Mouse (Mus musculus): ENCODE results near the gene Mybpc3. TPM values are rescaled to one million over a fixed set of nuclear protein-coding genes. Genes with fewer than 3 reads are reported as not detected.
A peak's percentile ranks its signal among the peaks of the same experiment; 100 is the strongest.

Mybpc3 gene
- polyA plus RNA-seq, 1 experiment = 0.05 TPM

DNA sequence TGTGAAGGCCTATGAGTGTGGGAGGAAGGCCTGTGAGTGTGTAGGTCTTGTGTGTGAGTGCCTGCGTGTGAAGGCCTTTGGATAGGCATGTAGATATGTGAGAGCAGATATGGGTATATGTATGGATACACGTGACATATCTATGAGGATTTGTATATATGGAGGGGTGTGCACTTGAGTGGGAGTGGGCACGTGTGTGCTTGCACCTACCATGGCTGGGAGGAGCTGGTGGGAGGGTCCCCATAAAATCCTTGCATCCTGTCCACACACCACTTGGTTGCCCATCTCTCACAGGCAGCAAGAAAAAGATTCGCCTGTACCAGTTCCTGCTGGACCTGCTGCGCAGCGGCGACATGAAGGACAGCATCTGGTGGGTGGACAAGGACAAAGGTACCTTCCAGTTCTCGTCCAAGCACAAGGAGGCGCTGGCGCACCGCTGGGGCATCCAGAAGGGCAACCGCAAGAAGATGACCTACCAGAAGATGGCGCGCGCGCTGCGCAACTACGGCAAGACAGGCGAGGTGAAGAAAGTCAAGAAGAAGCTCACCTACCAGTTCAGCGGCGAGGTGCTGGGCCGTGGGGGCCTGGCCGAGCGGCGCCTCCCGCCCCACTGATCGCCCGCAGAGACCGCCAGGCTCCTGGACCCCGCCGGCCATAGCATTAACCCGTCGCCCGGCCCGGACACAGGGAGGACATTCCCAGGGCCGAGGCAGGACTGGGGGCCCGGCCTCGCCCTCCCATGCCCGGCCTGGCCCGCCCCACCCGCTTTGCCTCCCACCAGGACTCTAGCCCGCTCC is 3.0 kb upstream of the Mybpc3 start:
- H3K4me3 ChIP-seq (ENCODE audit: low read depth, low read length) = peak overlapping the region; percentile 58
- WGBS = 26% methylated on average over 42 of the region's 42 CpGs
- no peaks in the 10 kb centered on the region for H3K36me3 ChIP-seq (ENCODE audit: control insufficient read depth, insufficient read depth, low read length)
- TF ChIP-seq CTCF (IDR thresholded peaks at IDR 0.05; ENCODE audit: extremely low read depth, insufficient read length, insufficient replicate concordance, low read depth, low read length) (peak; percentile 99), POLR2A (IDR thresholded peaks at IDR 0.05; ENCODE audit: low read depth, low read length) (0 out of 2 replicates have a peak, but pooled peaks have one; percentile 22)
- no peaks in the 10 kb centered on the region for H3K4me1 ChIP-seq (ENCODE audit: control insufficient read depth, insufficient read depth, insufficient read length, low read length)
- H3K27ac ChIP-seq (ENCODE audit: insufficient read depth, low read depth, low read length) = no peak overlapping the region
- no peaks in the 10 kb centered on the region for H3K27me3 ChIP-seq (ENCODE audit: control insufficient read depth, insufficient read depth, low read length)

DNA sequence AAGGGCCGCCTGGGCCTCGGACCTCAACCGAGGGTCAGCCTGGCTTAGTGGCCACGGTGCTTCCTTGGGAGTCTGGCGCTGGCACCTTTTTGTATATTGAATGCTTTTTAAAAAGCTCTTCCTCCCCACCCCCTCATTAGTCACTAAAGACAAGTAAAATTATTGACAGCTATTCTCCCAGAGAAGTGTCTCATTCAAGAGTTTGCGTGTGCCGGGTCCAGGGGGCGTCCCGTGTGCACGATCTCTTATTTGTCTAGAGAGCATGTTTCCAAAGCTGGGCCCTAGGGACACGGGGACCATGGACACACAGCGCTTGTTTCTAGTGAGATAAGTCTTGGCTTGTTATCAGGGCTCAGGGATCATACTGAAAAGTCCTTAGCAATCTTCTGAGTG is 2.4 kb upstream of the Mybpc3 start:
- H3K27me3 ChIP-seq (ENCODE audit: control insufficient read depth, insufficient read depth, low read length) = no peaks in the 10 kb centered on the region
- no peak for TF ChIP-seq CTCF (IDR thresholded peaks at IDR 0.05; ENCODE audit: extremely low read depth, insufficient read length, insufficient replicate concordance, low read depth, low read length)
- TF ChIP-seq POLR2A (IDR thresholded peaks at IDR 0.05; ENCODE audit: low read depth, low read length) = no peak
- no peaks in the 10 kb centered on the region for H3K4me1 ChIP-seq (ENCODE audit: control insufficient read depth, insufficient read depth, insufficient read length, low read length)
- 33% methylated on average over 12 of the region's 12 CpGs for WGBS
- H3K27ac ChIP-seq (ENCODE audit: insufficient read depth, low read depth, low read length) = no peak overlapping the region
- peak overlapping the region; percentile 58 for H3K4me3 ChIP-seq (ENCODE audit: low read depth, low read length)
- H3K36me3 ChIP-seq (ENCODE audit: control insufficient read depth, insufficient read depth, low read length) = no peaks in the 10 kb centered on the region

DNA sequence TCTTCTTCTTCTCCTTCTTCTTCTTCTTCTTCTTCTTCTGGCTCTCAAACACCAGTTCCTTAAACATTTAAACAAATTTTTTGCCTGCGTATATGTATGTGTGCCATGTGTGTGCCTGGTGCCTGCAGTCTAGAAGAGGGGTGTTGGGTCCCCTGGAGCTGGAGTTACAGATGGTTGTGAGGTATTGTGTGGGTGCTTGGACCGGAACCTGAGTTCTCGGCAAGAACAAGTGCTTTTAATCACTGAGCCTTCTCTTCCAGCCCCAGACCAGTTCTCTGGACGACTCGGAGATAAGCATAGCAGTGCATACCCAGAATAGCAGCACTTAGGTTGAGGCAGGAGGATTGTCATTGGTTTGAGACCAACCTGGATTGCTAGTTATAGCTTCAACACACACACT is 1.1 kb upstream of the Mybpc3 start:
- Histone ChIP-seq H3K36me3 (ENCODE audit: control insufficient read depth, insufficient read depth, low read length) (no peaks in the 10 kb centered on the region), H3K27me3 (ENCODE audit: control insufficient read depth, insufficient read depth, low read length) (no peaks in the 10 kb centered on the region), H3K4me3 (ENCODE audit: low read depth, low read length) (no peak overlapping the region), H3K27ac (ENCODE audit: insufficient read depth, low read depth, low read length) (no peak overlapping the region), H3K4me1 (ENCODE audit: control insufficient read depth, insufficient read depth, insufficient read length, low read length) (no peaks in the 10 kb centered on the region)
- 77% methylated on average over 5 of the region's 5 CpGs for WGBS
- TF ChIP-seq CTCF (IDR thresholded peaks at IDR 0.05; ENCODE audit: extremely low read depth, insufficient read length, insufficient replicate concordance, low read depth, low read length) (no peak), POLR2A (IDR thresholded peaks at IDR 0.05; ENCODE audit: low read depth, low read length) (no peak)

DNA sequence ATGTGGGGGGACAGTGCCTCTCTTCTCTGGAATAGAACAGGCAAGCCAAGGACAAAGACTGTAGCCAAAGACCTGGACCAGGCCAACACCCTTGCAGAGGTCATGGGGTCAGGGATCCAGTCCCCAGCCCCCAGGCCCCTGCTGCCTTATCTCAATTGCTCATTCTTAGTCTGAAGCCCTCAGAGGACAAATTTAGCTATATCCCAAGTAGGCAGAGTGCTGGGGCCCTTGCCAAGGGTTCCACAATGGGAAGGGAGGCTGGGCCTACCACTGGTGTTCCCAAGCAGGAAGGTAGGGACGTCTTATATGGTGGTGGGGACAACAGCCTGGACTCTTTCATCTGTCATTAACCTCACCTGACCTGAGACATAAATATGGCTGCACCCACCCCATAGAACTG is 703 bp downstream of the Mybpc3 start:
- Histone ChIP-seq H3K36me3 (ENCODE audit: control insufficient read depth, insufficient read depth, low read length) (no peaks in the 10 kb centered on the region), H3K27ac (ENCODE audit: insufficient read depth, low read depth, low read length) (no peak overlapping the region), H3K4me3 (ENCODE audit: low read depth, low read length) (no peak overlapping the region), H3K4me1 (ENCODE audit: control insufficient read depth, insufficient read depth, insufficient read length, low read length) (no peaks in the 10 kb centered on the region), H3K27me3 (ENCODE audit: control insufficient read depth, insufficient read depth, low read length) (no peaks in the 10 kb centered on the region)
- WGBS = 58% methylated on average over 1 of the region's 1 CpGs
- no peak for TF ChIP-seq POLR2A (IDR thresholded peaks at IDR 0.05; ENCODE audit: low read depth, low read length)
- no peak for TF ChIP-seq CTCF (IDR thresholded peaks at IDR 0.05; ENCODE audit: extremely low read depth, insufficient read length, insufficient replicate concordance, low read depth, low read length)

DNA sequence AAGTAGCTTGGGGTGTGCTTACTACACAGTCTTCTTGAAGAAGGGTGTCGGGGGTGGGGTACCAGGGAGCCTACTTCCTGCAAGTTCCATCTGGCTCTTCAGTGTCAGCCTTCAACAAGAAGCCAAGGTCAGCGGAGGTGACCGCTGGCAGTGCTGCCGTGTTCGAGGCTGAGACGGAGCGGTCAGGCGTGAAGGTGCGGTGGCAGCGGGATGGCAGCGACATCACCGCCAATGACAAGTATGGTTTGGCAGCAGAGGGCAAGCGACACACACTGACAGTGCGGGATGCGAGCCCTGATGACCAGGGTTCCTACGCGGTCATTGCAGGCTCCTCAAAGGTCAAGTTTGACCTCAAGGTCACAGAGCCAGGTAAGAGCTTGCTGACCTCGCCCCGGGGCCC is 1.1 kb downstream of the Mybpc3 start:
- TF ChIP-seq POLR2A (IDR thresholded peaks at IDR 0.05; ENCODE audit: low read depth, low read length) (no peak), CTCF (IDR thresholded peaks at IDR 0.05; ENCODE audit: extremely low read depth, insufficient read length, insufficient replicate concordance, low read depth, low read length) (no peak)
- WGBS = 90% methylated on average over 19 of the region's 19 CpGs

DNA sequence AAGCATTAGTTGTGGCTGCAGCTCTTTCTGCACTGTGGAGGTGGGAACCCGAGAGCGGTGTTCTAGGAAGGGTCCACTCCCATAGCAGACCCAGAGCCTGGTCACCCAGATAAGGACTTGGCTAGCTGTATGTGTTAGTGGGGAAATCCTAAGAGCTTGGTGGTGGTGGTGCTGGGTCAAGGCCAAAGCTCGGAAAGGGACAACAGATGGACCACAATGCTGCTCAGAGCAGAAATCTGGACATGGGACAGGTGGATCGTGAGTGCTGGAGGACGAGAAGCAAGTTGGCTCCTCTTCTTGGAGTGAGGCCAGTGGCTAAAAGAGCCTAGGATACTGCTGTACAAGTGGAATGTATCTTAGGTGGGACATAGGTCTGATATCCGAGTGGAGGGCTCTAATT is 1.6 kb downstream of the Mybpc3 start:
- TF ChIP-seq POLR2A (IDR thresholded peaks at IDR 0.05; ENCODE audit: low read depth, low read length) = no peak
- no peak for TF ChIP-seq CTCF (IDR thresholded peaks at IDR 0.05; ENCODE audit: extremely low read depth, insufficient read length, insufficient replicate concordance, low read depth, low read length)
- 74% methylated on average over 6 of the region's 6 CpGs for WGBS
- no peaks in the 10 kb centered on the region for H3K36me3 ChIP-seq (ENCODE audit: control insufficient read depth, insufficient read depth, low read length)
- H3K4me1 ChIP-seq (ENCODE audit: control insufficient read depth, insufficient read depth, insufficient read length, low read length) = no peaks in the 10 kb centered on the region
- no peaks in the 10 kb centered on the region for H3K27me3 ChIP-seq (ENCODE audit: control insufficient read depth, insufficient read depth, low read length)
- no peak overlapping the region for H3K27ac ChIP-seq (ENCODE audit: insufficient read depth, low read depth, low read length)
- no peak overlapping the region for H3K4me3 ChIP-seq (ENCODE audit: low read depth, low read length)

More for the DNA sequence above, 1.1 kb downstream of the Mybpc3 start:
- Histone ChIP-seq H3K27ac (ENCODE audit: insufficient read depth, low read depth, low read length) (no peak overlapping the region), H3K27me3 (ENCODE audit: control insufficient read depth, insufficient read depth, low read length) (no peaks in the 10 kb centered on the region), H3K36me3 (ENCODE audit: control insufficient read depth, insufficient read depth, low read length) (no peaks in the 10 kb centered on the region), H3K4me3 (ENCODE audit: low read depth, low read length) (no peak overlapping the region), H3K4me1 (ENCODE audit: control insufficient read depth, insufficient read depth, insufficient read length, low read length) (no peaks in the 10 kb centered on the region)

DNA sequence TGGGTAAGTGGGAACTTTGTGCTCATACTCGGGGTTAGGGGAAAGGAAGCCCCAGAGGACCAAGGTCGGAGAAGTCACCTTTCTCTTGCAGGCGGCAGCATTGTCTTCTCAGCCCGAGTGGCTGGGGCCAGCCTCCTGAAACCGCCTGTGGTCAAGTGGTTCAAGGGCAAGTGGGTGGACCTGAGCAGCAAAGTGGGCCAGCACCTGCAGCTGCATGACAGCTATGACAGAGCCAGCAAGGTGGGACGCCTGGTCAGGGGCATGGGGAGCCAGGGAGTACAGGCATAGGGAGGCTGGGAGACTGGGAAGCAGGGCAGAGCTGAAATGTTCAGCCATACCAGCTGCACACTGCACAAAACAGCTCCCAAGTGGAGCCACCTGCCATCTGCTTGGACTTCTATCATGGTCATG is 2.3 kb downstream of the Mybpc3 start:
- Histone ChIP-seq H3K27ac (ENCODE audit: insufficient read depth, low read depth, low read length) (no peak overlapping the region), H3K36me3 (ENCODE audit: control insufficient read depth, insufficient read depth, low read length) (no peaks in the 10 kb centered on the region), H3K4me3 (ENCODE audit: low read depth, low read length) (no peak overlapping the region), H3K27me3 (ENCODE audit: control insufficient read depth, insufficient read depth, low read length) (no peaks in the 10 kb centered on the region), H3K4me1 (ENCODE audit: control insufficient read depth, insufficient read depth, insufficient read length, low read length) (no peaks in the 10 kb centered on the region)
- WGBS = 57% methylated on average over 6 of the region's 6 CpGs
- TF ChIP-seq CTCF (IDR thresholded peaks at IDR 0.05; ENCODE audit: extremely low read depth, insufficient read length, insufficient replicate concordance, low read depth, low read length) = no peak
- TF ChIP-seq POLR2A (IDR thresholded peaks at IDR 0.05; ENCODE audit: low read depth, low read length) = no peak
